Mouse (Mus musculus) erythroblast, embryonic 14.5 days (primary cell): Measurements from ENCODE around the gene Cdc37l1. TPM values are rescaled to one million over a fixed set of nuclear protein-coding genes. Genes with fewer than 3 reads are reported as not detected.

ENCODE experiments used
- H3K27me3 ChIP-seq: 2 replicates; pipeline ENCODE4 v1.6.1; 2012; ENCODE audit warnings: inconsistent platforms; ENCODE audit not compliant: control insufficient read depth
- H3K36me3 ChIP-seq: 2 replicates; pipeline ENCODE4 v1.6.1; 2012; ENCODE audit warnings: mild to moderate bottlenecking, inconsistent platforms; ENCODE audit not compliant: control insufficient read depth
- H3K4me1 ChIP-seq: 2 replicates; pipeline ENCODE4 v1.6.1; 2012; ENCODE audit warnings: inconsistent platforms; ENCODE audit not compliant: control insufficient read depth
- H3K4me3 ChIP-seq: replicated peaks from 2 replicates; pipeline ENCODE3; 2012; ENCODE audit warnings: moderate library complexity, mild to moderate bottlenecking, inconsistent platforms
- H3K9me3 ChIP-seq: 2 replicates; pipeline ENCODE4 v1.6.1; 2012; ENCODE audit warnings: low read length, inconsistent platforms, mixed read lengths; ENCODE audit not compliant: control insufficient read depth
- GATA1 ChIP-seq: IDR thresholded peaks from 2 replicates; pipeline ENCODE4 v1.6.1; 2012; ENCODE audit warnings: low read length, inconsistent platforms, mixed read lengths
- TAL1 ChIP-seq: IDR thresholded peaks from 3 replicates; pipeline ENCODE4 v1.6.1; 2012; ENCODE audit warnings: low read length, inconsistent platforms, mixed read lengths
- polyA plus RNA-seq: library from polyadenylated mRNA; stranded (reverse); fragments of >175 nt; gene quantifications from 2 replicates; pipeline ENCODE4 v1.2.3, GENCODE M21; 2012

Cdc37l1 gene
- polyA plus RNA-seq, 1 experiment: 0.20 TPM

- H3K4me3 ChIP-seq: no peak overlapping the region
- H3K36me3 ChIP-seq: peaks cover 16% of the 10 kb centered on the region
Observed at GRCm38 (mm10) chr19:29042143-29042542, 52.0 kb downstream of the Cdc37l1 start.

GRCm38 (mm10) chr19:29042647-29043046, 52.5 kb downstream of the Cdc37l1 start:
- no peaks in the 10 kb centered on the region for H3K27me3 ChIP-seq
- H3K9me3 ChIP-seq: peaks cover 3% of the 10 kb centered on the region
- H3K36me3 ChIP-seq: peaks cover 11% of the 10 kb centered on the region
- no peak overlapping the region for H3K4me3 ChIP-seq
- H3K4me1 ChIP-seq: peaks cover 20% of the 10 kb centered on the region
- no peak for TF ChIP-seq TAL1
- TF ChIP-seq GATA1: no peak

More at GRCm38 (mm10) chr19:29042143-29042542, 52.0 kb downstream of the Cdc37l1 start:
- peaks cover 3% of the 10 kb centered on the region for H3K9me3 ChIP-seq
- no peaks in the 10 kb centered on the region for H3K27me3 ChIP-seq
- H3K4me1 ChIP-seq: peaks cover 15% of the 10 kb centered on the region
- no peak for TF ChIP-seq GATA1
- no peak for TF ChIP-seq TAL1

GRCm38 (mm10) chr19:29044353-29044768, 54.2 kb downstream of the Cdc37l1 start:
- Histone ChIP-seq H3K27me3 (no peaks in the 10 kb centered on the region), H3K36me3 (peaks cover 3% of the 10 kb centered on the region), H3K9me3 (peaks cover 3% of the 10 kb centered on the region), H3K4me3 (no peak overlapping the region), H3K4me1 (peaks cover 32% of the 10 kb centered on the region)
- TF ChIP-seq GATA1 (no peak), TAL1 (no peak)

GRCm38 (mm10) chr19:29045369-29045768, 55.2 kb downstream of the Cdc37l1 start:
- H3K27me3 ChIP-seq: no peaks in the 10 kb centered on the region
- H3K36me3 ChIP-seq: no peaks in the 10 kb centered on the region; the same call in none of the 2 replicates
- H3K4me3 ChIP-seq: no peak overlapping the region
- H3K9me3 ChIP-seq: no peaks in the 10 kb centered on the region
- TF ChIP-seq GATA1: no peak
- TF ChIP-seq TAL1: no peak
- H3K4me1 ChIP-seq: peaks cover 35% of the 10 kb centered on the region

- no peaks in the 10 kb centered on the region; the same call in none of the 2 replicates for H3K36me3 ChIP-seq
- TF ChIP-seq TAL1 (no peak), GATA1 (no peak)
- peaks cover 35% of the 10 kb centered on the region for H3K4me1 ChIP-seq
- H3K27me3 ChIP-seq: no peaks in the 10 kb centered on the region
- H3K4me3 ChIP-seq: peak overlapping the region; percentile 86
- H3K9me3 ChIP-seq: no peaks in the 10 kb centered on the region
Observed at GRCm38 (mm10) chr19:29045956-29046650, 56.0 kb downstream of the Cdc37l1 start.

GRCm38 (mm10) chr19:29046961-29047333, 56.8 kb downstream of the Cdc37l1 start:
- Histone ChIP-seq H3K9me3 (no peaks in the 10 kb centered on the region), H3K27me3 (no peaks in the 10 kb centered on the region), H3K36me3 (no peaks in the 10 kb centered on the region; the same call in none of the 2 replicates), H3K4me3 (peak overlapping the region; percentile 86), H3K4me1 (peaks cover 39% of the 10 kb centered on the region)
- no peak for TF ChIP-seq TAL1

GRCm38 (mm10) chr19:29047334-29048170, 57.4 kb downstream of the Cdc37l1 start, which contains the start of gene Ak3:
Gene Ak3, minus strand, starts transcription at chr19:29047961.
- peaks cover 44% of the 10 kb centered on the region for H3K4me1 ChIP-seq
- no peaks in the 10 kb centered on the region; the same call in none of the 2 replicates for H3K36me3 ChIP-seq
- TF ChIP-seq TAL1 (no peak), GATA1 (no peak)

GRCm38 (mm10) chr19:29049401-29050075, 59.4 kb downstream of the Cdc37l1 start:
- Histone ChIP-seq H3K9me3 (no peaks in the 10 kb centered on the region), H3K27me3 (no peaks in the 10 kb centered on the region), H3K36me3 (no peaks in the 10 kb centered on the region), H3K4me3 (no peak overlapping the region), H3K4me1 (peaks cover 51% of the 10 kb centered on the region)
- no peak for TF ChIP-seq TAL1
- TF ChIP-seq GATA1: no peak

More at GRCm38 (mm10) chr19:29047334-29048170, 57.4 kb downstream of the Cdc37l1 start, which contains the start of gene Ak3:
- Histone ChIP-seq H3K27me3 (no peaks in the 10 kb centered on the region), H3K4me3 (peak within 1 kb of the TSS; percentile 86), H3K9me3 (no peaks in the 10 kb centered on the region)
